Mouse (Mus musculus): ENCODE data around the gene Pbld2. TPM values are rescaled to one million over a fixed set of nuclear protein-coding genes. Genes with fewer than 3 reads are reported as not detected.
"Not testable (repeated sequence)": the region's sequence is repeated elsewhere in the genome, so short reads cannot be mapped to it uniquely, and the experiment has no call there.

The Pbld2 gene
- total RNA-seq, 2 experiments from 2014 or later, result 4.3 to 4.9 TPM

GRCm38 (mm10) chr10:63023121-63023748 lies 880 bp upstream of the Pbld2 start:
- intact Hi-C loops (cut with DNase I), result loop anchor here (5.0 kb wide), 2 partner anchors 219 to 231 kb away; partner anchors contain the start of genes Ccar1 and Herc4
- peak; percentile 78 to 81 for DNase-seq

- intact Hi-C loops (cut with DNase I), result loop anchor here (2.0 to 5.0 kb wide), 3 partner anchors 42 to 232 kb away; partner anchors contain the start of genes Ccar1 and Herc4
- peak; percentile 63 to 70 for DNase-seq
Observed at GRCm38 (mm10) chr10:63024580-63024910, 430 bp downstream of the Pbld2 start.

GRCm38 (mm10) chr10:63025016-63025415 lies 901 bp downstream of the Pbld2 start:
- no peak for DNase-seq
- intact Hi-C loops (cut with DNase I), result loop anchor here (2.0 kb wide), 1 partner anchor 42 kb away; no protein-coding TSS in a partner anchor

- DNase-seq, result no peak
- intact Hi-C loops (cut with DNase I), result loop anchor here (2.0 kb wide), 1 partner anchor 41 kb away; no protein-coding TSS in a partner anchor
Observed at GRCm38 (mm10) chr10:63025491-63026011, 1.4 kb downstream of the Pbld2 start.

- intact Hi-C loops (cut with DNase I), result no loop called here
- DNase-seq, result no peak
Observed at GRCm38 (mm10) chr10:63026156-63026794, 2.2 kb downstream of the Pbld2 start.

GRCm38 (mm10) chr10:63026795-63027160 lies 2.7 kb downstream of the Pbld2 start:
- intact Hi-C loops (cut with DNase I), result no loop called here
- no peak for DNase-seq

- intact Hi-C loops (cut with DNase I), result no loop called here
- no peak for DNase-seq
Observed at GRCm38 (mm10) chr10:63027376-63028161, 3.5 kb downstream of the Pbld2 start.

- intact Hi-C loops (cut with DNase I), result no loop called here
- DNase-seq, result no peak
Observed at GRCm38 (mm10) chr10:63028396-63028795, 4.3 kb downstream of the Pbld2 start.

- DNase-seq, result no peak
- intact Hi-C loops (cut with DNase I), result no loop called here
Observed at GRCm38 (mm10) chr10:63032267-63032666, 8.2 kb downstream of the Pbld2 start.

- intact Hi-C loops (cut with DNase I), result no loop called here
- no peak for DNase-seq
Observed at GRCm38 (mm10) chr10:63032956-63033355, 8.8 kb downstream of the Pbld2 start.

GRCm38 (mm10) chr10:63038571-63039320 lies 14.6 kb downstream of the Pbld2 start:
- intact Hi-C loops (cut with DNase I), result no loop called here
- DNase-seq, result no peak

GRCm38 (mm10) chr10:63039867-63040628 lies 15.9 kb downstream of the Pbld2 start:
- intact Hi-C loops (cut with DNase I), result no loop called here
- DNase-seq, result no peak

GRCm38 (mm10) chr10:63043154-63043553 lies 19.0 kb downstream of the Pbld2 start:
- no peak for DNase-seq
- intact Hi-C loops (cut with DNase I), result no loop called here

- DNase-seq, result no peak
- intact Hi-C loops (cut with DNase I), result no loop called here
Observed at GRCm38 (mm10) chr10:63047751-63048150, 23.6 kb downstream of the Pbld2 start.

- no peak for DNase-seq
- intact Hi-C loops (cut with DNase I), result no loop called here
Observed at GRCm38 (mm10) chr10:63049106-63049505, 25.0 kb downstream of the Pbld2 start.

- intact Hi-C loops (cut with DNase I), result no loop called here
- no peak for DNase-seq
Observed at GRCm38 (mm10) chr10:63051267-63051666, 27.2 kb downstream of the Pbld2 start.

- DNase-seq, result no peak
- intact Hi-C loops (cut with DNase I), result no loop called here
Observed at GRCm38 (mm10) chr10:63052011-63052410, 27.9 kb downstream of the Pbld2 start.

- intact Hi-C loops (cut with DNase I), result no loop called here
- DNase-seq, result no peak
Observed at GRCm38 (mm10) chr10:63053007-63053406, 28.9 kb downstream of the Pbld2 start.

GRCm38 (mm10) chr10:63054071-63054470 lies 30.0 kb downstream of the Pbld2 start:
- intact Hi-C loops (cut with DNase I); DNase-seq: not testable (repeated sequence)

- intact Hi-C loops (cut with DNase I), result no loop called here
Observed at GRCm38 (mm10) chr10:63054586-63054985, 30.5 kb downstream of the Pbld2 start.

More at GRCm38 (mm10) chr10:63054586-63054985, 30.5 kb downstream of the Pbld2 start:
- no peak for DNase-seq
